26 mouse cellular contexts compared by ENCODE assay signal in the genomic region with DNA sequence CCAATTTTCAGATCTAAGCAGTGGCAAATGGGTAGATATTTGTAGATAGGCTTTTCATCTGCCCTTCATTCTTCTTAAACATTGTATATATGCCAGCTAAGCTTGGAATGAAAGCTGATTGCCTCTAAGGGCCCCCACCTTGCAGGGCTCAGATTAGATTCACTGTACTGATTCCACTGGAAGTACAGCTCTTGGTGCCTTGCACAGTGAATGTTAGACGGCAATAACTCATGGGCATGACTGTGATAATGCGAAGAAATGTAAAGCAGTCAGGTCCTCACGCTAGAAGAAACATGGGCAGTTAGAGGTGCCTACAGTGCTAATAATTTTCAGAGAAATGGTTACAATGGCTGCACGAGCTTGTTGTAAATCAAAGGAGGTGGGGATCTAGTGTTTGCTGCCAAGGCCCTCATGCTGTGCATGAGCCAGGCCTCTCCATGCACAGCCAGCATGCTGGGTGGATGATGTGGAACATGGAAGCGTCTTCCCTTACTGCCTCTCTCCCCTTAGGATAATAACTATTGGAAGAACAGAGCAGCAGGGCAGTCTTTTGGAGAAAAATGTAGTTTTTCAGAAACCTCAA.
DNase-seq lines count a peak whose midpoint lies in the region; ATAC-seq and TF ChIP-seq lines count a peak whose summit lies in the region.
"Had no signal": no experiment of that assay in that cellular context is flagged by ENCODE, and none has a peak within 500 bp of the region (broad histone marks: within the 10 kb centered on the region; RNA-seq: fewer than 3 reads in every experiment).

No protein-coding gene starts in this region.

- peaks cover 19% of the 10 kb centered on the region for H3K4me1 ChIP-seq in intestine, embryonic 14.5 days (replicated peaks; ENCODE audit: control insufficient read depth, insufficient read depth, low read length)
- H3K4me1 ChIP-seq in intestine, postnatal 0 days (replicated peaks; ENCODE audit: control insufficient read depth, insufficient read depth, low read length): no peaks in the 10 kb centered on the region
- H3K4me1 ChIP-seq in limb, embryonic 13.5 days: peaks cover 27% of the 10 kb centered on the region
- peaks cover 13% of the 10 kb centered on the region for H3K4me1 ChIP-seq in neural tube, embryonic 12.5 days
- H3K4me1 ChIP-seq in neural tube, embryonic 15.5 days: peaks cover 28% of the 10 kb centered on the region
- H3K4me1 ChIP-seq: heart, embryonic 10.5 days had no signal

- DNase-seq in intestine, embryonic 14.5 days (ENCODE audit: low spot score): no peak
- DNase-seq in retina, postnatal 1 day: no peak
- no peak for DNase-seq in right cerebral cortex, postnatal 25 days
- DNase-seq: adrenal gland, postnatal 10 days; adrenal gland, postnatal 36 days; B cell, adult 2 months; cerebellum, adult 18-20 months; cerebellum, adult 9-10 months; cerebellum, postnatal 14 days; gastrocnemius, postnatal 10 days; gastrocnemius, postnatal 36 days; heart, adult 2 months; heart, postnatal 14 days; heart, postnatal 4 days had no signal

- no peak overlapping the region for H3K4me2 ChIP-seq in intestine, embryonic 14.5 days (ENCODE audit: low read length)
- no peak overlapping the region for H3K4me2 ChIP-seq in intestine, postnatal 0 days (replicated peaks; ENCODE audit: low read depth)
- no peak overlapping the region for H3K4me2 ChIP-seq in limb, embryonic 13.5 days (replicated peaks)
- H3K4me2 ChIP-seq in neural tube, embryonic 12.5 days (replicated peaks): no peak overlapping the region
- H3K4me2 ChIP-seq in neural tube, embryonic 15.5 days: no peak overlapping the region
- H3K4me2 ChIP-seq: forebrain, embryonic 13.5 days; heart, embryonic 13.5 days had no signal

- H3K27ac ChIP-seq in intestine, embryonic 14.5 days (ENCODE audit: low read depth): 0 out of 2 replicates have a peak overlapping the region, but pooled peaks have one; percentile 69
- no peak overlapping the region for H3K27ac ChIP-seq in intestine, postnatal 0 days (ENCODE audit: low read depth, low read length)
- H3K27ac ChIP-seq in limb, embryonic 13.5 days: peak overlapping the region; percentile 91
- H3K27ac ChIP-seq in neural tube, embryonic 12.5 days: no peak overlapping the region
- H3K27ac ChIP-seq in neural tube, embryonic 15.5 days (replicated peaks): peak overlapping the region; percentile 63
- H3K27ac ChIP-seq: forebrain, embryonic 10.5 days; forebrain, embryonic 13.5 days; heart, adult 2 months; heart, embryonic 10.5 days; heart, embryonic 13.5 days had no signal

- H3K9ac ChIP-seq in intestine, embryonic 14.5 days (ENCODE audit: low read length): no peak overlapping the region
- no peak overlapping the region for H3K9ac ChIP-seq in intestine, postnatal 0 days (ENCODE audit: low read depth, low read length)
- no peak overlapping the region for H3K9ac ChIP-seq in limb, embryonic 13.5 days
- H3K9ac ChIP-seq in neural tube, embryonic 12.5 days: no peak overlapping the region
- no peak overlapping the region for H3K9ac ChIP-seq in neural tube, embryonic 15.5 days (replicated peaks)
- H3K9ac ChIP-seq: forebrain, embryonic 13.5 days; heart, embryonic 13.5 days had no signal

- TF ChIP-seq CTCF in intestine, postnatal 0 days (IDR thresholded peaks at IDR 0.05; ENCODE audit: low read depth): no peak

- no peaks in the 10 kb centered on the region for H3K9me3 ChIP-seq in intestine, embryonic 14.5 days (ENCODE audit: control insufficient read depth, low read length)
- H3K9me3 ChIP-seq in intestine, postnatal 0 days (ENCODE audit: control insufficient read depth): no peaks in the 10 kb centered on the region
- H3K9me3 ChIP-seq in limb, embryonic 13.5 days: no peaks in the 10 kb centered on the region
- H3K9me3 ChIP-seq in neural tube, embryonic 12.5 days: no peaks in the 10 kb centered on the region
- H3K9me3 ChIP-seq in neural tube, embryonic 15.5 days (replicated peaks): no peaks in the 10 kb centered on the region
- H3K9me3 ChIP-seq: forebrain, embryonic 10.5 days; forebrain, embryonic 13.5 days; heart, embryonic 10.5 days; heart, embryonic 13.5 days had no signal

- H3K36me3 ChIP-seq in intestine, embryonic 14.5 days (ENCODE audit: control insufficient read depth, insufficient read depth, low read length): no peaks in the 10 kb centered on the region
- H3K36me3 ChIP-seq in intestine, postnatal 0 days (ENCODE audit: control insufficient read depth, insufficient read depth): no peaks in the 10 kb centered on the region
- no peaks in the 10 kb centered on the region for H3K36me3 ChIP-seq in limb, embryonic 13.5 days
- no peaks in the 10 kb centered on the region for H3K36me3 ChIP-seq in neural tube, embryonic 12.5 days
- H3K36me3 ChIP-seq in neural tube, embryonic 15.5 days: no peaks in the 10 kb centered on the region
- H3K36me3 ChIP-seq: forebrain, embryonic 10.5 days; G1E; heart, embryonic 10.5 days; heart, embryonic 13.5 days had no signal

- no peak overlapping the region for H3K4me3 ChIP-seq in intestine, embryonic 14.5 days (ENCODE audit: low read depth, low read length)
- no peak overlapping the region for H3K4me3 ChIP-seq in intestine, postnatal 0 days (ENCODE audit: low read depth, low read length)
- H3K4me3 ChIP-seq in limb, embryonic 13.5 days: no peak overlapping the region
- H3K4me3 ChIP-seq in neural tube, embryonic 12.5 days: no peak overlapping the region
- no peak overlapping the region for H3K4me3 ChIP-seq in neural tube, embryonic 15.5 days (replicated peaks)
- H3K4me3 ChIP-seq: forebrain, embryonic 10.5 days; forebrain, embryonic 13.5 days; heart, adult 2 months; heart, embryonic 10.5 days; heart, embryonic 13.5 days had no signal

- no peaks in the 10 kb centered on the region for H3K27me3 ChIP-seq in intestine, embryonic 14.5 days (replicated peaks; ENCODE audit: control insufficient read depth, insufficient read depth, low read length)
- no peaks in the 10 kb centered on the region for H3K27me3 ChIP-seq in intestine, postnatal 0 days (replicated peaks; ENCODE audit: control insufficient read depth, insufficient read depth, low read length)
- H3K27me3 ChIP-seq in limb, embryonic 13.5 days: no peaks in the 10 kb centered on the region
- H3K27me3 ChIP-seq in neural tube, embryonic 12.5 days (replicated peaks): no peaks in the 10 kb centered on the region
- no peaks in the 10 kb centered on the region for H3K27me3 ChIP-seq in neural tube, embryonic 15.5 days (replicated peaks)
- H3K27me3 ChIP-seq: CH12.LX; forebrain, embryonic 13.5 days; heart, embryonic 13.5 days; Patski had no signal

- ATAC-seq in intestine, embryonic 14.5 days (replicated peaks; ENCODE audit: low FRiP score, low TSS enrichment, low read depth): no peak
- no peak for ATAC-seq in intestine, postnatal 0 days
- ATAC-seq in limb, embryonic 13.5 days (ENCODE audit: low FRiP score, low read depth): 0 out of 2 replicates have a peak, but pooled peaks have one; percentile 3
- peak; percentile 38 for ATAC-seq in neural tube, embryonic 12.5 days (ENCODE audit: low FRiP score, low read depth)
- peak; percentile 56 for ATAC-seq in neural tube, embryonic 15.5 days (ENCODE audit: low FRiP score)
- ATAC-seq: forebrain, embryonic 13.5 days; forebrain, embryonic 16.5 days; Patski had no signal

- 70% methylated on average over 5 of the region's 5 CpGs for WGBS in intestine, embryonic 14.5 days
- 68% methylated on average over 5 of the region's 5 CpGs for WGBS in intestine, postnatal 0 days
- WGBS in limb, embryonic 13.5 days: 59% methylated on average over 5 of the region's 5 CpGs
- WGBS in neural tube, embryonic 12.5 days: 49% methylated on average over 5 of the region's 5 CpGs
- WGBS in neural tube, embryonic 15.5 days: 33% methylated on average over 5 of the region's 5 CpGs

Comparison
In these comparisons a context has a peak if more than half of its experiments do, and no peak if none do; other contexts are left out.
1. H3K27ac ChIP-seq: peak in intestine, embryonic 14.5 days (single experiment), limb, embryonic 13.5 days (single experiment) and neural tube, embryonic 15.5 days (single experiment); none in intestine, postnatal 0 days (single experiment) and neural tube, embryonic 12.5 days (single experiment).
2. ATAC-seq: peak in limb, embryonic 13.5 days (single experiment), neural tube, embryonic 12.5 days (single experiment) and neural tube, embryonic 15.5 days (single experiment); none in intestine, embryonic 14.5 days (single experiment) and intestine, postnatal 0 days (single experiment).